Mouse (Mus musculus): ENCODE measurements around the gene Cdk14. TPM values are rescaled to one million over a fixed set of nuclear protein-coding genes. Genes with fewer than 3 reads are reported as not detected.

Cdk14 gene
- total RNA-seq (2015; ENCODE audit: low replicate concordance), result 0.72 and 2.5 TPM in 2 replicates
- 1.0 TPM in 1 of 2 replicates, not detected in the other for total RNA-seq (2017; ENCODE audit: low replicate concordance)

- no peak for ATAC-seq (replicated peaks; ENCODE audit: low FRiP score, poor library complexity, severe bottlenecking)
Observed at GRCm38 (mm10) chr5:5419992-5420455, at the start of gene Cdk14. TSS of gene Cdk14 (minus strand) at chr5:5420312.

- no peak for ATAC-seq (replicated peaks; ENCODE audit: low FRiP score, poor library complexity, severe bottlenecking)
Observed at GRCm38 (mm10) chr5:5465256-5465655, 45.1 kb upstream of the Cdk14 start.

GRCm38 (mm10) chr5:5431746-5432438 is 11.8 kb upstream of the Cdk14 start:
- ATAC-seq (replicated peaks; ENCODE audit: low FRiP score, poor library complexity, severe bottlenecking), result no peak

GRCm38 (mm10) chr5:5423723-5424171 is 3.6 kb upstream of the Cdk14 start:
- ATAC-seq (replicated peaks; ENCODE audit: low FRiP score, poor library complexity, severe bottlenecking), result no peak

GRCm38 (mm10) chr5:5423081-5423480 is 3.0 kb upstream of the Cdk14 start:
- ATAC-seq (replicated peaks; ENCODE audit: low FRiP score, poor library complexity, severe bottlenecking), result no peak

- no peak for ATAC-seq (replicated peaks; ENCODE audit: low FRiP score, poor library complexity, severe bottlenecking)
Observed at GRCm38 (mm10) chr5:5421439-5421838, 1.3 kb upstream of the Cdk14 start.

- ATAC-seq (replicated peaks; ENCODE audit: low FRiP score, poor library complexity, severe bottlenecking), result no peak
Observed at GRCm38 (mm10) chr5:5419253-5419652, 859 bp downstream of the Cdk14 start.

GRCm38 (mm10) chr5:5414835-5415234 is 5.3 kb downstream of the Cdk14 start:
- no peak for ATAC-seq (replicated peaks; ENCODE audit: low FRiP score, poor library complexity, severe bottlenecking)

- ATAC-seq (replicated peaks; ENCODE audit: low FRiP score, poor library complexity, severe bottlenecking), result no peak
Observed at GRCm38 (mm10) chr5:5411886-5412285, 8.2 kb downstream of the Cdk14 start.

- no peak for ATAC-seq (replicated peaks; ENCODE audit: low FRiP score, poor library complexity, severe bottlenecking)
Observed at GRCm38 (mm10) chr5:5401986-5402385, 18.1 kb downstream of the Cdk14 start.

- no peak for ATAC-seq (replicated peaks; ENCODE audit: low FRiP score, poor library complexity, severe bottlenecking)
Observed at GRCm38 (mm10) chr5:5392786-5393185, 27.3 kb downstream of the Cdk14 start.

GRCm38 (mm10) chr5:5380731-5381718 is 39.1 kb downstream of the Cdk14 start:
- ATAC-seq (replicated peaks; ENCODE audit: low FRiP score, poor library complexity, severe bottlenecking), result no peak

- no peak for ATAC-seq (replicated peaks; ENCODE audit: low FRiP score, poor library complexity, severe bottlenecking)
Observed at GRCm38 (mm10) chr5:5379870-5380730, 40.0 kb downstream of the Cdk14 start.

- ATAC-seq (replicated peaks; ENCODE audit: low FRiP score, poor library complexity, severe bottlenecking), result no peak
Observed at GRCm38 (mm10) chr5:5379501-5379869, 40.6 kb downstream of the Cdk14 start.

GRCm38 (mm10) chr5:5374393-5374792 is 45.7 kb downstream of the Cdk14 start:
- no peak for ATAC-seq (replicated peaks; ENCODE audit: low FRiP score, poor library complexity, severe bottlenecking)

GRCm38 (mm10) chr5:5373541-5373940 is 46.6 kb downstream of the Cdk14 start:
- no peak for ATAC-seq (replicated peaks; ENCODE audit: low FRiP score, poor library complexity, severe bottlenecking)

- ATAC-seq (replicated peaks; ENCODE audit: low FRiP score, poor library complexity, severe bottlenecking), result no peak
Observed at GRCm38 (mm10) chr5:5372936-5373335, 47.2 kb downstream of the Cdk14 start.

GRCm38 (mm10) chr5:5372354-5372753 is 47.8 kb downstream of the Cdk14 start:
- ATAC-seq (replicated peaks; ENCODE audit: low FRiP score, poor library complexity, severe bottlenecking), result no peak

- no peak for ATAC-seq (replicated peaks; ENCODE audit: low FRiP score, poor library complexity, severe bottlenecking)
Observed at GRCm38 (mm10) chr5:5370322-5371082, 49.6 kb downstream of the Cdk14 start.

All from erythroid progenitor cell, adult 5-6 weeks (primary cell).